Mouse (Mus musculus): ENCODE measurements around the gene Khnyn. TPM values are rescaled to one million over a fixed set of nuclear protein-coding genes. Genes with fewer than 3 reads are reported as not detected.

The Khnyn gene
- total RNA-seq, 2 experiments from 2014 or later: 6.4 to 8.1 TPM

DNA sequence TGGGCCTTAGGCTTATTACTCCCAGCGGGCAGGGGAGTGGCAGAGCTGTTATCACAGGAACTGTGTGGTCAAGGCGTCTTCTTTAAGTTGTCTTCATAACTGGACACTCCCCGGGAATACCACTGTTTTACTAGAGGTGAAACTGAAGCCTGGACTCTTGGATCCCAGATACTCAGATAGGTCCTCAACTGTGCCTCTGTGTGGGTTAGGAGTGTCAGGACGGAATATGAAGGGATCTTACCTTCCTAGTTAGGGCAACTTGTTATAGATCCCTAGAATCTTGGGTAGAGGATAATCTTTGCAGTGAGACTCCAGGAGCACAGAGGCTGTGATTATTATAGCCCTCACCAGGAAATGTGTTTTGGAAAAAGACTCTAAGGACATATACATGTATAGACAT is 59.8 kb downstream of the Khnyn start, which contains the start of gene Cma1:
Cma1 (minus strand) TSS at position 101 of the 400 bp plus-strand sequence.
- no peak within 1 kb of the TSS for H3K27ac ChIP-seq
- intact Hi-C loops (cut with DNase I): no loop called here
- no peak for TF ChIP-seq CTCF (IDR thresholded peaks at IDR 0.05)
- no peak within 1 kb of the TSS for H3K4me3 ChIP-seq
- no peak for DNase-seq

DNA sequence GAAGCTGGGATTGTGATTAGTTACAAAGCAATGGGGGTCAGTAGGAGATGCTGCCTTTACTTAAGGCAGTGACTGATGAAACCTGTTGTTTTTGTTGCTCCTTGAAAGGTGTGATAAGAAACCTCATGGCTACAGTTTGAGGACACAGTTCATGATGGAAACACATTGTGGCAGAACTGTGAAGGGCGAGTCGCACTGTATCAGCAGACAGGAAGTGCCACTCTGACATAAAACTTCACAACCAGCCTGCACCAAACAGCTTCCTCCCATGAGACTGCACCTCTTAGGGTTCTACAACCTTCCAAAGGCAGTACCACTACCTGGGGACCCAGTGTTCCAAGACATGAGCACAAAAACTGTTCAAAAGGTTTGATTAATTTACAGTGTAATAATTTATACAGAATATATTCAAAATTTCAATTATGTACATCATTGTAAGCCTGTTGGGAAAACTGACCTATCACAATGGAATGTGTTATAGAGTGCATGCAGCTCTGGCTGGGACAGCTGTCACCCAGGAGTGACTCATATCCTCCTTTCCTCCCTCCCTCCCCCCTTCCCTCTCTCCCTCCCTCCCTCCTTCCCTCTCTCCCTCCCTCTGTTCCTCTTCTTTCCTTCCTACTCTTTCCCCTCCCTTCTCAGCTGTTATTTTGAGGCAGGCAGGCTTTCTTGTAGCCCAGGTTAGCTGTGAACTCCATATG is 61.7 kb downstream of the Khnyn start:
- DNase-seq: no peak

More for the DNA sequence above, 61.7 kb downstream of the Khnyn start:
- Histone ChIP-seq H3K27ac (no peak overlapping the region), H3K4me3 (no peak overlapping the region)
- intact Hi-C loops (cut with DNase I): no loop called here
- TF ChIP-seq CTCF (IDR thresholded peaks at IDR 0.05): no peak

Other genes starting within 250 kb of the Khnyn start
- gene Ipo4, start 249.0 kb upstream of the Khnyn start, total RNA-seq (2021): 10 to 100 TPM; 73.2 to 81.0 TPM
- gene Gm49378, start 247.1 kb upstream of the Khnyn start, total RNA-seq (2021): 1 to 10 TPM; 1.1 to 2.3 TPM
- gene Tm9sf1, start 241.1 kb upstream of the Khnyn start, total RNA-seq (2021): 10 to 100 TPM; 15.0 to 21.3 TPM
- gene Tssk4, start 234.8 kb upstream of the Khnyn start, total RNA-seq (2021): under 1 TPM; 0.20 to 0.28 TPM
- gene Mdp1, start 224.4 kb upstream of the Khnyn start, total RNA-seq (2021): 10 to 100 TPM; 17.4 to 23.8 TPM
- 1 to 10 TPM; 2.4 to 3.1 TPM for gene Gmpr2, start 213.0 kb upstream of the Khnyn start, total RNA-seq (2021)
- gene Nedd8, start 212.8 kb upstream of the Khnyn start, total RNA-seq (2021): 100 to 1,000 TPM; 188 to 211 TPM
- 10 to 100 TPM; 10.4 to 13.1 TPM for gene Tinf2, start 203.1 kb upstream of the Khnyn start, total RNA-seq (2021)
- under 1 TPM in 1 of 2 experiments, not detected in 1; 0.11 TPM for gene Tgm1, start 171.0 kb upstream of the Khnyn start, total RNA-seq (2021)
- gene Rabggta, start 162.7 kb upstream of the Khnyn start, total RNA-seq (2021): 10 to 100 TPM in 1 of 2 experiments, 1 to 10 TPM in 1; 9.8 to 10.6 TPM
- 10 to 100 TPM; 29.1 to 33.0 TPM for gene Dhrs1, start 139.3 kb upstream of the Khnyn start, total RNA-seq (2021)
- 10 to 100 TPM in 1 of 2 experiments, 1 to 10 TPM in 1; 9.8 to 10.4 TPM for gene Nop9, start 139.3 kb upstream of the Khnyn start, total RNA-seq (2021)
- gene Cideb, start 126.5 kb upstream of the Khnyn start, total RNA-seq (2021): not detected
- not detected for gene Ltb4r2, start 123.5 kb upstream of the Khnyn start, total RNA-seq (2021)
- under 1 TPM in 1 of 2 experiments, not detected in 1; 0.18 TPM for gene Ltb4r1, start 119.0 kb upstream of the Khnyn start, total RNA-seq (2021)
- gene Adcy4, start 100.9 kb upstream of the Khnyn start, total RNA-seq (2021): 10 to 100 TPM in 1 of 2 experiments, 1 to 10 TPM in 1; 6.8 to 10.1 TPM
- 1 to 10 TPM in 1 of 2 experiments, under 1 TPM in 1; 0.64 to 1.1 TPM for gene Ripk3, start 96.1 kb upstream of the Khnyn start, total RNA-seq (2021)
- gene Nfatc4, start 61.8 kb upstream of the Khnyn start, total RNA-seq (2021): 1 to 10 TPM; 3.4 to 3.8 TPM
- 1 to 10 TPM; 1.6 to 2.0 TPM for gene Nynrin, start 30.9 kb upstream of the Khnyn start, total RNA-seq (2021)
- gene Cbln3, start 555 bp upstream of the Khnyn start, total RNA-seq (2021): not detected
- 100 to 1,000 TPM; 113 to 127 TPM for gene Sdr39u1, start 15.3 kb downstream of the Khnyn start, total RNA-seq (2021)
- 1 to 10 TPM in 1 of 2 experiments, under 1 TPM in 1; 0.99 to 3.2 TPM for gene Cma1, start 59.7 kb downstream of the Khnyn start, total RNA-seq (2021)
- under 1 TPM in 1 of 2 experiments, not detected in 1; 0.28 TPM for gene Cma2, start 66.0 kb downstream of the Khnyn start, total RNA-seq (2021)
- gene Mcpt1, start 133.0 kb downstream of the Khnyn start, total RNA-seq (2021): not detected
- not detected for gene Mcpt9, start 145.5 kb downstream of the Khnyn start, total RNA-seq (2021)
- not detected for gene Mcpt2, start 157.1 kb downstream of the Khnyn start, total RNA-seq (2021)
- 1 to 10 TPM; 2.1 to 4.0 TPM for gene Mcpt4, start 177.4 kb downstream of the Khnyn start, total RNA-seq (2021)
- not detected for gene Mcpt8, start 200.3 kb downstream of the Khnyn start, total RNA-seq (2021)
- not detected for gene Ctsg, start 217.6 kb downstream of the Khnyn start, total RNA-seq (2021)
- gene Gzme, start 235.7 kb downstream of the Khnyn start, total RNA-seq (2021): not detected
- gene Gzmd, start 247.7 kb downstream of the Khnyn start, total RNA-seq (2021): not detected

Data from gastrocnemius, adult 2 months (tissue).